In genomic region chr5:3872348-3872747, GRCm38 (mm10) we compare ENCODE assay signal across 23 mouse cellular contexts. TPM values are rescaled to one million over a fixed set of nuclear protein-coding genes. Genes with fewer than 3 reads are reported as not detected.
"Had no signal": no experiment of that assay in that cellular context is flagged by ENCODE, and none has a peak within 500 bp of the region (broad histone marks: within the 10 kb centered on the region; RNA-seq: fewer than 3 reads in every experiment).

No protein-coding gene starts in this region.

- H3K4me1 ChIP-seq: limb, embryonic 10.5 days; limb, embryonic 13.5 days; liver, embryonic 12.5 days; liver, embryonic 15.5 days; neural tube, embryonic 12.5 days; neural tube, embryonic 15.5 days had no signal

- H3K27me3 ChIP-seq: limb, embryonic 13.5 days; liver, embryonic 12.5 days; liver, embryonic 15.5 days; neural tube, embryonic 12.5 days; neural tube, embryonic 15.5 days had no signal

- H3K27ac ChIP-seq: kidney, postnatal 0 days; layer of hippocampus, adult 2 months; limb, embryonic 10.5 days; limb, embryonic 13.5 days; liver, embryonic 12.5 days; liver, embryonic 15.5 days; neural tube, embryonic 12.5 days; neural tube, embryonic 15.5 days; stomach, postnatal 0 days had no signal

- DNase-seq: kidney, postnatal 25 days; layer of hippocampus, adult 9-11 months; liver; lung, adult 2 months; lung, postnatal 14 days; lung, postnatal 4 days; midbrain, embryonic 14.5 days; right cerebral cortex, adult 18-20 months; right cerebral cortex, postnatal 14 days; right cerebral cortex, postnatal 4 days; thymus, adult 2 months; thymus, postnatal 14 days; thymus, postnatal 4 days had no signal

- ATAC-seq: liver, embryonic 12.5 days had no signal

- H3K4me3 ChIP-seq: layer of hippocampus, adult 2 months; limb, embryonic 10.5 days; limb, embryonic 13.5 days; liver, embryonic 12.5 days; liver, embryonic 15.5 days; neural tube, embryonic 12.5 days; neural tube, embryonic 15.5 days had no signal

- H3K36me3 ChIP-seq: limb, embryonic 10.5 days; limb, embryonic 13.5 days; liver, embryonic 12.5 days; liver, embryonic 15.5 days; neural tube, embryonic 12.5 days; neural tube, embryonic 15.5 days had no signal

- H3K4me2 ChIP-seq: limb, embryonic 13.5 days; liver, embryonic 12.5 days; liver, embryonic 15.5 days; midbrain, embryonic 11.5 days; neural tube, embryonic 12.5 days; neural tube, embryonic 15.5 days had no signal

- H3K9me3 ChIP-seq: limb, embryonic 10.5 days; limb, embryonic 13.5 days; liver, embryonic 12.5 days; liver, embryonic 15.5 days; neural tube, embryonic 12.5 days; neural tube, embryonic 15.5 days had no signal

- H3K9ac ChIP-seq: limb, embryonic 13.5 days; liver, embryonic 12.5 days; liver, embryonic 15.5 days; neural tube, embryonic 12.5 days; neural tube, embryonic 15.5 days had no signal

RNA-seq across cellular contexts. Expression of gene Lrrd1, which starts 27.4 kb away (rescaled TPM):
- polyA plus RNA-seq: kidney, postnatal 0 days; limb, embryonic 10.5 days; liver, embryonic 15.5 days; stomach, postnatal 0 days had no signal
